Mouse (Mus musculus): ENCODE results near the gene Pwp2. TPM values are rescaled to one million over a fixed set of nuclear protein-coding genes. Genes with fewer than 3 reads are reported as not detected.

Pwp2 gene
- polyA plus RNA-seq, 1 experiment, result 17.2 TPM

- WGBS, result 15% methylated on average over 4 of the region's 4 CpGs
- peak overlapping the region; percentile 33; the same call in 1 of the 2 replicates for H3K27ac ChIP-seq (ENCODE audit: insufficient read depth, low read length)
- peak in 1 of 2 experiments; percentile 23 for DNase-seq
- H3K4me1 ChIP-seq (ENCODE audit: control insufficient read depth, insufficient read depth, low read length), result peaks cover 1% of the 10 kb centered on the region
- H3K4me3 ChIP-seq (replicated peaks; ENCODE audit: insufficient read depth, low read depth, low read length), result no peak overlapping the region
- no peaks in the 10 kb centered on the region for H3K27me3 ChIP-seq (ENCODE audit: control insufficient read depth, insufficient read depth, low read length)
- TF ChIP-seq CTCF (IDR thresholded peaks at IDR 0.05; ENCODE audit: borderline replicate concordance, insufficient read depth, low read depth, low read length) (no peak), POLR2A (IDR thresholded peaks at IDR 0.05; ENCODE audit: borderline replicate concordance, insufficient read depth, low read length) (no peak)
Observed at GRCm38 (mm10) chr10:78222908-78223307, 38.0 kb upstream of the Pwp2 start.

- no peak overlapping the region for H3K27ac ChIP-seq (ENCODE audit: insufficient read depth, low read length)
- WGBS, result 89% methylated on average over 7 of the region's 7 CpGs
Observed at GRCm38 (mm10) chr10:78221315-78221714, 36.4 kb upstream of the Pwp2 start.

GRCm38 (mm10) chr10:78219528-78219927 lies 34.6 kb upstream of the Pwp2 start:
- no peak overlapping the region for H3K27ac ChIP-seq (ENCODE audit: insufficient read depth, low read length)

More at GRCm38 (mm10) chr10:78221315-78221714, 36.4 kb upstream of the Pwp2 start:
- no peaks in the 10 kb centered on the region for H3K27me3 ChIP-seq (ENCODE audit: control insufficient read depth, insufficient read depth, low read length)
- H3K4me1 ChIP-seq (ENCODE audit: control insufficient read depth, insufficient read depth, low read length), result no peaks in the 10 kb centered on the region; the same call in 1 of the 2 replicates
- TF ChIP-seq POLR2A (IDR thresholded peaks at IDR 0.05; ENCODE audit: borderline replicate concordance, insufficient read depth, low read length) (no peak), CTCF (IDR thresholded peaks at IDR 0.05; ENCODE audit: borderline replicate concordance, insufficient read depth, low read depth, low read length) (no peak)
- no peak overlapping the region for H3K4me3 ChIP-seq (replicated peaks; ENCODE audit: insufficient read depth, low read depth, low read length)
- no peak for DNase-seq

DNA sequence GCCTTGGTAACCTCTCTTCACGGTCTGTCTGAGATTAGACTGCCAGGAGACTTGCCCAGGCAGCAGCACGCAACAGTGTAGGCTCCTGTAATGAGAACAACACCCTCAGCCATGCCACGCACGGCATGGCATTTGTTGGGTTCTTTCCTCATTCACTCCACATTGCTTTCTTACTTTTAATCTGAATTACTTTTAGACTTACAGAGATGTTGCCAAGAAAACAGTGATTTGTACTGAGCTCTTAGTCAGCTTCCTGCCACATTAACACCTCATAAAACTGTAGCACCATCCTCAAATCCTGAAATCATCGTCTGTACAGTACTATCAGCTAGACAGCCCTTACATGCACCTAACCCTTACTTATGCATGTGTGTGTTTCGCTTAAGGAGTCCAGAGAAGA lies 33.6 kb upstream of the Pwp2 start:
- Histone ChIP-seq H3K27ac (ENCODE audit: insufficient read depth, low read length) (no peak overlapping the region), H3K4me3 (replicated peaks; ENCODE audit: insufficient read depth, low read depth, low read length) (no peak overlapping the region), H3K4me1 (ENCODE audit: control insufficient read depth, insufficient read depth, low read length) (no peaks in the 10 kb centered on the region; the same call in 1 of the 2 replicates), H3K27me3 (ENCODE audit: control insufficient read depth, insufficient read depth, low read length) (no peaks in the 10 kb centered on the region)
- 89% methylated on average over 6 of the region's 6 CpGs for WGBS
- no peak for TF ChIP-seq CTCF (IDR thresholded peaks at IDR 0.05; ENCODE audit: borderline replicate concordance, insufficient read depth, low read depth, low read length)
- no peak for TF ChIP-seq POLR2A (IDR thresholded peaks at IDR 0.05; ENCODE audit: borderline replicate concordance, insufficient read depth, low read length)
- no peak for DNase-seq

More at GRCm38 (mm10) chr10:78219528-78219927, 34.6 kb upstream of the Pwp2 start:
- TF ChIP-seq POLR2A (IDR thresholded peaks at IDR 0.05; ENCODE audit: borderline replicate concordance, insufficient read depth, low read length) (no peak), CTCF (IDR thresholded peaks at IDR 0.05; ENCODE audit: borderline replicate concordance, insufficient read depth, low read depth, low read length) (no peak)
- no peak overlapping the region for H3K4me3 ChIP-seq (replicated peaks; ENCODE audit: insufficient read depth, low read depth, low read length)
- WGBS, result 93% methylated on average over 1 of the region's 1 CpGs
- no peak for DNase-seq
- no peaks in the 10 kb centered on the region; the same call in 1 of the 2 replicates for H3K4me1 ChIP-seq (ENCODE audit: control insufficient read depth, insufficient read depth, low read length)
- no peaks in the 10 kb centered on the region for H3K27me3 ChIP-seq (ENCODE audit: control insufficient read depth, insufficient read depth, low read length)

GRCm38 (mm10) chr10:78216376-78217083 lies 31.6 kb upstream of the Pwp2 start:
- no peak overlapping the region for H3K4me3 ChIP-seq (replicated peaks; ENCODE audit: insufficient read depth, low read depth, low read length)
- no peak for DNase-seq
- TF ChIP-seq POLR2A (IDR thresholded peaks at IDR 0.05; ENCODE audit: borderline replicate concordance, insufficient read depth, low read length) (no peak), CTCF (IDR thresholded peaks at IDR 0.05; ENCODE audit: borderline replicate concordance, insufficient read depth, low read depth, low read length) (no peak)
- WGBS, result 91% methylated on average over 6 of the region's 6 CpGs
- H3K4me1 ChIP-seq (ENCODE audit: control insufficient read depth, insufficient read depth, low read length), result no peaks in the 10 kb centered on the region
- no peaks in the 10 kb centered on the region for H3K27me3 ChIP-seq (ENCODE audit: control insufficient read depth, insufficient read depth, low read length)
- no peak overlapping the region for H3K27ac ChIP-seq (ENCODE audit: insufficient read depth, low read length)

- 94% methylated on average over 9 of the region's 9 CpGs for WGBS
- H3K4me1 ChIP-seq (ENCODE audit: control insufficient read depth, insufficient read depth, low read length), result no peaks in the 10 kb centered on the region
- TF ChIP-seq POLR2A (IDR thresholded peaks at IDR 0.05; ENCODE audit: borderline replicate concordance, insufficient read depth, low read length) (no peak), CTCF (IDR thresholded peaks at IDR 0.05; ENCODE audit: borderline replicate concordance, insufficient read depth, low read depth, low read length) (no peak)
Observed at GRCm38 (mm10) chr10:78214371-78214770, 29.4 kb upstream of the Pwp2 start.

DNA sequence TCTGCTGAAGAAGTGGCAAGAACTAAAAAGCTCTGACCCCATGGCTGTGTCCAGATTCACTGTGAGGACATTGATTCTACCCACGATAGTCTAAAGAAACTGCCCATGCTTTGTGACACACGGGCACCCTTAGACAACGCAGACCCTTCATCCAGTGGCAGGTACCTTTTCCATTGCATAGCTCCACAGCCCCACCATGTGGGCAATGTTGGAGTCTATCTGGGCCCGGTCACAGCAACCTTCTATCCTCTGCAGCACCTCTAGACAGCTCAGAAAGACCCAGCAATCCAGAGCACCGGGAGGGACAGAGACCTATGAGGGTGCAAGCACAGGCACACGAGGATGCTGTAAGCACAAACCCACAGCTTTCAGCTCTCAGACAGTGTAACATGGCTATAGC lies 26.4 kb upstream of the Pwp2 start:
- TF ChIP-seq CTCF (IDR thresholded peaks at IDR 0.05; ENCODE audit: borderline replicate concordance, insufficient read depth, low read depth, low read length) (peak; percentile 30; the same call in 1 of the 2 replicates), POLR2A (IDR thresholded peaks at IDR 0.05; ENCODE audit: borderline replicate concordance, insufficient read depth, low read length) (no peak)
- 58% methylated on average over 6 of the region's 6 CpGs for WGBS
- DNase-seq, result peak in 1 of 2 experiments; percentile 25
- H3K27ac ChIP-seq (ENCODE audit: insufficient read depth, low read length), result no peak overlapping the region
- H3K27me3 ChIP-seq (ENCODE audit: control insufficient read depth, insufficient read depth, low read length), result no peaks in the 10 kb centered on the region
- no peaks in the 10 kb centered on the region for H3K4me1 ChIP-seq (ENCODE audit: control insufficient read depth, insufficient read depth, low read length)
- H3K4me3 ChIP-seq (replicated peaks; ENCODE audit: insufficient read depth, low read depth, low read length), result no peak overlapping the region

More at GRCm38 (mm10) chr10:78214371-78214770, 29.4 kb upstream of the Pwp2 start:
- DNase-seq, result no peak
- Histone ChIP-seq H3K27ac (ENCODE audit: insufficient read depth, low read length) (no peak overlapping the region), H3K27me3 (ENCODE audit: control insufficient read depth, insufficient read depth, low read length) (no peaks in the 10 kb centered on the region), H3K4me3 (replicated peaks; ENCODE audit: insufficient read depth, low read depth, low read length) (no peak overlapping the region)

GRCm38 (mm10) chr10:78201182-78201581 lies 16.2 kb upstream of the Pwp2 start:
- no peaks in the 10 kb centered on the region for H3K27me3 ChIP-seq (ENCODE audit: control insufficient read depth, insufficient read depth, low read length)
- H3K4me1 ChIP-seq (ENCODE audit: control insufficient read depth, insufficient read depth, low read length), result no peaks in the 10 kb centered on the region
- H3K4me3 ChIP-seq (replicated peaks; ENCODE audit: insufficient read depth, low read depth, low read length), result no peak overlapping the region
- no peak overlapping the region for H3K27ac ChIP-seq (ENCODE audit: insufficient read depth, low read length)
- TF ChIP-seq POLR2A (IDR thresholded peaks at IDR 0.05; ENCODE audit: borderline replicate concordance, insufficient read depth, low read length) (no peak), CTCF (IDR thresholded peaks at IDR 0.05; ENCODE audit: borderline replicate concordance, insufficient read depth, low read depth, low read length) (no peak)
- 87% methylated on average over 4 of the region's 4 CpGs for WGBS
- no peak for DNase-seq

Measured in cerebellum, adult 2 months (tissue).